Mouse (Mus musculus): ENCODE measurements around the gene Lpar3.

Lpar3 gene

GRCm38 (mm10) chr3:146233741-146234140, 13.0 kb downstream of the Lpar3 start:
- no peak for TF ChIP-seq GATA4 (IDR thresholded peaks at IDR 0.05; ENCODE audit: insufficient replicate concordance, low read length)

- TF ChIP-seq GATA4 (IDR thresholded peaks at IDR 0.05; ENCODE audit: insufficient replicate concordance, low read length): no peak
These were observed 13.8 kb downstream of the Lpar3 start for GRCm38 (mm10) chr3:146234530-146234929.

GRCm38 (mm10) chr3:146236280-146236679, 15.5 kb downstream of the Lpar3 start:
- TF ChIP-seq GATA4 (IDR thresholded peaks at IDR 0.05; ENCODE audit: insufficient replicate concordance, low read length): no peak

GRCm38 (mm10) chr3:146237676-146238075, 16.9 kb downstream of the Lpar3 start:
- no peak for TF ChIP-seq GATA4 (IDR thresholded peaks at IDR 0.05; ENCODE audit: insufficient replicate concordance, low read length)

- TF ChIP-seq GATA4 (IDR thresholded peaks at IDR 0.05; ENCODE audit: insufficient replicate concordance, low read length): no peak
These were observed 23.9 kb downstream of the Lpar3 start for GRCm38 (mm10) chr3:146244630-146245029.

GRCm38 (mm10) chr3:146246557-146246956, 25.8 kb downstream of the Lpar3 start:
- TF ChIP-seq GATA4 (IDR thresholded peaks at IDR 0.05; ENCODE audit: insufficient replicate concordance, low read length): no peak

- no peak for TF ChIP-seq GATA4 (IDR thresholded peaks at IDR 0.05; ENCODE audit: insufficient replicate concordance, low read length)
These were observed 26.2 kb downstream of the Lpar3 start for GRCm38 (mm10) chr3:146246992-146247391.

- peak; percentile 93 for TF ChIP-seq GATA4 (IDR thresholded peaks at IDR 0.05; ENCODE audit: insufficient replicate concordance, low read length)
These were observed 29.1 kb downstream of the Lpar3 start for GRCm38 (mm10) chr3:146249895-146250294.

GRCm38 (mm10) chr3:146251771-146252170, 31.0 kb downstream of the Lpar3 start:
- TF ChIP-seq GATA4 (IDR thresholded peaks at IDR 0.05; ENCODE audit: insufficient replicate concordance, low read length): no peak

GRCm38 (mm10) chr3:146253736-146254320, 33.1 kb downstream of the Lpar3 start:
- no peak for TF ChIP-seq GATA4 (IDR thresholded peaks at IDR 0.05; ENCODE audit: insufficient replicate concordance, low read length)

GRCm38 (mm10) chr3:146255123-146255522, 34.4 kb downstream of the Lpar3 start:
- no peak for TF ChIP-seq GATA4 (IDR thresholded peaks at IDR 0.05; ENCODE audit: insufficient replicate concordance, low read length)

GRCm38 (mm10) chr3:146257483-146258122, 36.8 kb downstream of the Lpar3 start:
- TF ChIP-seq GATA4 (IDR thresholded peaks at IDR 0.05; ENCODE audit: insufficient replicate concordance, low read length): no peak

GRCm38 (mm10) chr3:146260203-146260602, 39.4 kb downstream of the Lpar3 start:
- TF ChIP-seq GATA4 (IDR thresholded peaks at IDR 0.05; ENCODE audit: insufficient replicate concordance, low read length): no peak

GRCm38 (mm10) chr3:146260845-146261244, 40.1 kb downstream of the Lpar3 start:
- TF ChIP-seq GATA4 (IDR thresholded peaks at IDR 0.05; ENCODE audit: insufficient replicate concordance, low read length): no peak

- no peak for TF ChIP-seq GATA4 (IDR thresholded peaks at IDR 0.05; ENCODE audit: insufficient replicate concordance, low read length)
These were observed 41.8 kb downstream of the Lpar3 start for GRCm38 (mm10) chr3:146262536-146262935.

- no peak for TF ChIP-seq GATA4 (IDR thresholded peaks at IDR 0.05; ENCODE audit: insufficient replicate concordance, low read length)
These were observed 43.4 kb downstream of the Lpar3 start for GRCm38 (mm10) chr3:146264146-146264545.

Data from liver, adult (tissue).